Mouse (Mus musculus): ENCODE results near the gene Zfand5.
"Not testable (repeated sequence)": the region's sequence is repeated elsewhere in the genome, so short reads cannot be mapped to it uniquely, and the experiment has no call there.

Zfand5 gene

DNA sequence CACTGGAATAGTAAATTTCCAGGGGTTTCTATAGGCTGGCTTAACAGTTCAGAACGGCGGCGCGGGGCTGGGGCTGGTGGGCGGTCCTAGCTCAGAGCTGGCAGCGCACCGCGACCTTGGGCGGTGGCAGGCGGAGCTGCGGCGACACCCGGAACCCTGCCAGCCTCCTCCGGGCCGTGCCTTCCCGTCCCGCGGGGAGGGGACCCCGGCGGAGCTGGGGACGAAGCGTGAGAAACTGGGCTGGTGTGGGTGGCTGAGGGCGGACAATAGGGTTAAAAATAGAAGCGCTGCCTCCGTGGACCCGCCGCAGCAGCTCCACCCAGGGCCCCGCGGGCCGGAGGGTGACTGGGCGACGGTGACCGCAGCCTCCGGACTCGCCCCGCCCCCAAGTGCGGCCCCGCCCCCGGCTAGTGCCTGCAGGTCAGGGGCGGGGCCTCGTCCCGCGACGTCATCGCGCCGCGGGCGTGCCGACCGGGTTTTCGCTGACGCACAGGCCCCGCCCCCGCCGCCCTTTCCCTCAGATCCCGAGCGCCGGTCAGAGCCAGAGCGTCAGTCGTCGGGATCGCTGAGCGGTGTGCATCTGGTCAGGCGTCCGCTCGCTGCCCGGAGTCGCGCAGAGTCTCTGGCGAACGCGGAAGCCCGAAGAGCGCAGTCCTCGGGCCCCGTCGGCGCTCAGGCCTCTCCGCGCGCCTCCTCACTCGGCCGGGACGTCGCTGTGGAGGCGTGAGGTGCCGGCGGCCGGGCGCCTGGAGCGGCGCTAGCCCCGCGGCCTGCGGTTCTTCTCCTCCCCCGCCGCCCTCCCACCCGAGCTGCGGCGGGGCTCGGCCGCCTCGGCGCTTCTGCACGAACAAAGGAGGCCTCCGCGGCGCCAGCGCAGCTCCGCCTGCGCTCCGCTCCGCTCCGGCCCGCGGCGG is at the start of gene Zfand5:
Gene Zfand5, plus strand, starts transcription at position 538 of the 914 bp plus-strand sequence.
- peak; percentile 83 for DNase-seq (ENCODE audit: low read depth, low spot score)

- DNase-seq (ENCODE audit: low read depth, low spot score): no peak
These were observed 44.9 kb upstream of the Zfand5 start for GRCm38 (mm10) chr19:21227131-21227530.

DNA sequence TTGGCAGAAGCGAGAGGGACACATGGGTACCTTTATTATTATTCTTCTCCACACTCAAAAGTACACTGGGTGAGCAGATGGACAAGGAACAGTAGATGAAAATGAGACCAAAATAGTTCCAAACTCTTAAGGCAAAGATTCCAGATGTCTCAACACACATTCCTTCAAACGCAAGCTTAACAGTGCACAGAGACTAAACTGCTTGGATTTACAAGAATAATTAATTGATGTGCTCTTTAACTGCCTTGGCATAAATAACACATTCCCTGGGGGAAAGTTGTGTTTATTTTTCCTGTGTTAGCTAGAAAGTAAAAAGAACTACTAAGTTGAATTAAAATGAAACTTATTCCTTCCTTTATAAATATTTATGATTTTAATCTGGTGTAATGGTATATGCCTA is 44.3 kb upstream of the Zfand5 start:
- no peak for DNase-seq (ENCODE audit: low read depth, low spot score)

- not testable (repeated sequence) for DNase-seq (ENCODE audit: low read depth, low spot score)
These were observed 23.3 kb upstream of the Zfand5 start for GRCm38 (mm10) chr19:21248730-21249129.

- DNase-seq (ENCODE audit: low read depth, low spot score): no peak
These were observed 18.2 kb upstream of the Zfand5 start for GRCm38 (mm10) chr19:21253846-21254245.

- DNase-seq (ENCODE audit: low read depth, low spot score): no peak
These were observed 16.2 kb upstream of the Zfand5 start for GRCm38 (mm10) chr19:21255920-21256319.

GRCm38 (mm10) chr19:21259453-21259852 is 12.6 kb upstream of the Zfand5 start:
- no peak for DNase-seq (ENCODE audit: low read depth, low spot score)

GRCm38 (mm10) chr19:21260280-21260679 is 11.8 kb upstream of the Zfand5 start:
- DNase-seq (ENCODE audit: low read depth, low spot score): no peak

DNA sequence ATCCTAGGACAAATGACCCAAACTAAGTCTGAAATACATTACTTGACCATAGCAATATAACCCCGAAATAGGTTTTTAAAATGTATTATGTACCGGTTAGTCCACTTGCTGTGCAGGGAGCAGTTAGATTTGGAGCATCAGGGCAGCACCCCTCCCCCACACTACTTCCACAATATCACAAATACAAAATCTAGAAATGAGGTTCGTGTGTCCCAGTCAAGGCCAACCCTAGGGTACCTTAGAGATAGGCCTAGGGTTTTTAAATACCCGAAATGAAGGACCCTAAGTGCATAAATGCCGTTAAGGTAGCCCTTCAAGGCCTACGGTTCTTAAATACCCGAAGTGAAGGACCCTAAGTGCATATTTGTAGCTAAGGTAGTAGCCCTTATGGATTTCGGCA is 892 bp upstream of the Zfand5 start:
- no peak for DNase-seq (ENCODE audit: low read depth, low spot score)

- DNase-seq (ENCODE audit: low read depth, low spot score): no peak
These were observed 692 bp downstream of the Zfand5 start for GRCm38 (mm10) chr19:21272655-21273284.

GRCm38 (mm10) chr19:21273440-21273839 is 1.4 kb downstream of the Zfand5 start:
- DNase-seq (ENCODE audit: low read depth, low spot score): no peak

- no peak for DNase-seq (ENCODE audit: low read depth, low spot score)
These were observed 2.1 kb downstream of the Zfand5 start for GRCm38 (mm10) chr19:21274181-21274591.

- no peak for DNase-seq (ENCODE audit: low read depth, low spot score)
These were observed 2.6 kb downstream of the Zfand5 start for GRCm38 (mm10) chr19:21274714-21275113.

DNA sequence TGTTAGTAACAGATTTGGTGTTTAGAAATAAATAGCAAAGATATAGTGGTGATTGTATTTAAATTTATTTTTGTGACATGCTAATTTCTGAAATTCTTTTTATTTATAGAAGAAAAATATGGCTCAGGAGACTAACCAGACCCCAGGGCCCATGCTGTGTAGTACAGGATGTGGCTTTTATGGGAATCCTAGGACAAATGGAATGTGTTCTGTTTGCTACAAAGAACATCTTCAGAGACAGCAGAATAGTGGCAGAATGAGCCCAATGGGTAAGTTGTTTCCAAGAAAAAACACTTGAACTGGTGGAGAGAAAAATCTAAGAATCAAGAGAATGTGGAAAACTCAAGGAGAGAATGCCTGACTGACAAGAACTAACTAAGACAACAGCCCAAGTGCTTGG is 4.2 kb downstream of the Zfand5 start:
- DNase-seq (ENCODE audit: low read depth, low spot score): no peak

DNA sequence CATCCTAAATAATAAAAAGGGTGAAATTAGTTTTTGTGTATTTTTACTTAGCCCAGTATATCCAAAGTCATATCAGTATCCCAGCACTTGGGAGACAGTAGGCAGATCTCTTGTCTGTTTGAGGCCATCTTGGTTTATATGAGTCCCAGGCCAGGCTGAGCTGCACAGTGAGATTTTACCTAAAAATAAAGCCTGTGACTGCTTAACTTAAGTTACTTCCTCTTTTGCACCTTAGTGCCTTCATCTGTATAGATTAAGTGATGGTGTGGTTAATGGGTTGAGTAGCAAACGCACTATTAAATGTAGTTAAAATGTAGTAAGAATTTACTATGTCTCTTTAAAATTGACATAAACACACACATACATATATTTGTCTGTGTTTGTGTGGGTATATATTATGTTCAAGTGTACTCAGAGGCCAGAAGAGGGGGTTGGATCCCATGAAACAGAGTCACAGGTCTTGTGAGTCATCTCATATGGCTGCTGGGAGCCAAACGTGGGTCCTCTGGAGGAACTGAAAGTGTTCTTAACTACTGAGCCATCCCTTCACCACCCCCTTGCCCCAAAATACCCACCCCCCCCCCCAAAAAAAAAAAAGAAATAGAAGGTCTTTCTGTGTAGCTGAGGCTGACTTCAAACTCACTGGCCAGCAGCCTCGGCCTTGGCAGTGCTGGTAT is 14.5 kb downstream of the Zfand5 start:
- DNase-seq (ENCODE audit: low read depth, low spot score): no peak

DNA sequence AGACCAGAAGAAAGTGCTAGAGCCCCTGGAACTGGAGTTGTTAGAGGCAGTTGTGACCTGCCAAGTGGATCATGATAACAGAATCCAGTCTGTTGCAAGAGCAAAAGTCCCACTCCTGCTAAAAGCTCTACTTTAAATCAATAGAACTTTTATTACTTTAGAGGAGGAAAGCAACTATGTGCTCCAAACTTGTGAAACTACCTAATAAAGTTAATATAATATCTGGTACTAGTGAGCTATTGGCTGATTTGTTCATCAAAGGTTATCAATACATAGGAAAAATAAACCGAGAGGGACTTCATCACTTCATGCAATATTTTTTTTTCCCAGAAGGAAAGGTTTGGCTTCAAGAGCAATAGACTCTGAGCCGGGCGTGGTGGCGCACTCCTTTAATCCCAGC is 25.3 kb downstream of the Zfand5 start:
- DNase-seq (ENCODE audit: low read depth, low spot score): no peak

GRCm38 (mm10) chr19:21301787-21302186 is 29.7 kb downstream of the Zfand5 start:
- DNase-seq (ENCODE audit: low read depth, low spot score): no peak

- no peak for DNase-seq (ENCODE audit: low read depth, low spot score)
These were observed 35.7 kb downstream of the Zfand5 start for GRCm38 (mm10) chr19:21307755-21308154.

DNA sequence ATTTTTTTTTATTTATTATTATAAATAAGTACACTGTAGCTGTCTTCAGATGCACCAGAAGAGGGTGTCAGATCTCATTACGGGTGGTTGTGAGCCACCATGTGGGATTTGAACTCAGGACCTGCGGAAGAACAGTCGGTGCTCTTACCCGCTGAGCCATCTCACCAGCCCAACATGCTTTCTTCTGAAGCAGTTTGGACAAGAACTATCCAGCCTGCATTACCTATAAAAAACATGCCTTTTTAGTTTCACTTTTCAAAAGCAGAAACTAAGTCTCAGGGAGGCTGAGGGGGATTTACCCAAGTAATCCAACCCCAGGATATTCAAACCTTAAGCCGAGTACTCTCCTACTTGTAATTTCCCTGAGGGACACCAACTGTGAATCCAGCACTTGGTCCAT is 38.3 kb downstream of the Zfand5 start:
- not testable (repeated sequence) for DNase-seq (ENCODE audit: low read depth, low spot score)

GRCm38 (mm10) chr19:21315701-21316100 is 43.6 kb downstream of the Zfand5 start:
- no peak for DNase-seq (ENCODE audit: low read depth, low spot score)

GRCm38 (mm10) chr19:21319618-21320017 is 47.5 kb downstream of the Zfand5 start:
- DNase-seq (ENCODE audit: low read depth, low spot score): no peak

DNA sequence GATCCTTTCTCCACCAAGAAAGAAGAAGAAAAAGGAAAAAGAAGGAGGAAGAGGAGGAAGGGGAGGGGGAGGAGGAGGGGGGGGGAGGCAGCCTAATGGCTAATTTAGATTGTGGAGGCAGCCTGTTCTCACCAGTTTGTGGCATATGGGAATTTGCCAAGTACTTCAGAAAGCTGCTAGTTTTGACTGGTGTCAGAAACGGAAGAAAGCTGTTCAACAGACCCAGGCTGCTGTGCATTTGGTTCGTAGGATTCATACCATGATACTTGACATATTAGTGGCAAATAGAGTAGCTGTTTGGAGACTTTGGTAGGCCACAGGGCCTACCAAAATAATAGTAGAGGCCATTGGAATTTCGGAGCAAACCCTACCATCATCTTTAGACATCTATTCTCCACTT is 53.3 kb downstream of the Zfand5 start:
- DNase-seq (ENCODE audit: low read depth, low spot score): no peak

All from WW6 (cell line).